Mouse (Mus musculus) CD4-positive, CD25-positive, alpha-beta regulatory T cell, adult 4 months (primary cell): ENCODE measurements around the gene Hba-a1. TPM values are rescaled to one million over a fixed set of nuclear protein-coding genes. Genes with fewer than 3 reads are reported as not detected.
"Not testable (repeated sequence)": the region's sequence is repeated elsewhere in the genome, so short reads cannot be mapped to it uniquely, and the experiment has no call there.

ENCODE experiments used
- ATAC-seq: one replicate; pipeline ENCODE4 v1.8.0; 2017
- polyA plus RNA-seq, 2 experiments: library from polyadenylated mRNA; unstranded; fragments of 100-300 nt; shearing (Covaris generic); gene quantifications; one replicate each; pipeline ENCODE4 v1.2.1; 2017

The Hba-a1 gene
- polyA plus RNA-seq, 2 experiments from 2014 or later, result 3.9 to 4.5 TPM

DNA sequence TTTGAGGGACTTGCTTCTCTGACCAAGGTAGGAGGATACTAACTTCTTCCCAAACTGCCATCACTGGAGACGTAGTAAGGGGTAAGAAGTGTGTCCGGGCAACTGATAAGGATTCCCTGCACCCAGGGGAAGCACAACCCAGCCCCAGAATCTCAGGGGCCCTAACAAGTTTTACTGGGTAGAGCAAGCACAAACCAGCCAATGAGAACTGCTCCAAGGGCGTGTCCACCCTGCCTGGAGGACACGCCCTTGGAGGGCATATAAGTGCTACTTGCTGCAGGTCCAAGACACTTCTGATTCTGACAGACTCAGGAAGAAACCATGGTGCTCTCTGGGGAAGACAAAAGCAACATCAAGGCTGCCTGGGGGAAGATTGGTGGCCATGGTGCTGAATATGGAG, 12.9 kb downstream of the Hba-a1 start, which contains the start of gene Hba-a2:
Gene Hba-a2, plus strand, starts transcription at position 287 of the 400 bp plus-strand sequence.
- not testable (repeated sequence) for ATAC-seq

DNA sequence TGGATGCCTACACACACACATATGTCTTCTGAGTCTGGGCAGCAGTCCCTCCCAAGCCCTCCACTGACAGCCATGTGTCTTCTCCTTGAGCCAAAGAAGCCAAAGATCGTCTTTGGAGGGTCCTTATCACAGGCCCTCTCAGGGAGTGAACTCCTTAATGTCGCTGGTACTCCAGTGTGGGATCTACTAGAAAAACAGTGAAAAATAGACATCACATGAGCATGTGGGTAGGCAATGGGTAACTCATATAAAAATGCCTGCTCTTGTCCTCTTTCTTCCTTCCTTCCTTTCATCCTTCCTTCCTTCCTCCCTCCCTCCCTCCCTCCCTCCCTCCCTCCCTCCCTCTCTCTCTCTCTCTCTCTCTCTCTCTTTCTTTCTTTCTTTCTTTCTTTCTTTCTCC, 14.1 kb downstream of the Hba-a1 start:
- not testable (repeated sequence) for ATAC-seq

DNA sequence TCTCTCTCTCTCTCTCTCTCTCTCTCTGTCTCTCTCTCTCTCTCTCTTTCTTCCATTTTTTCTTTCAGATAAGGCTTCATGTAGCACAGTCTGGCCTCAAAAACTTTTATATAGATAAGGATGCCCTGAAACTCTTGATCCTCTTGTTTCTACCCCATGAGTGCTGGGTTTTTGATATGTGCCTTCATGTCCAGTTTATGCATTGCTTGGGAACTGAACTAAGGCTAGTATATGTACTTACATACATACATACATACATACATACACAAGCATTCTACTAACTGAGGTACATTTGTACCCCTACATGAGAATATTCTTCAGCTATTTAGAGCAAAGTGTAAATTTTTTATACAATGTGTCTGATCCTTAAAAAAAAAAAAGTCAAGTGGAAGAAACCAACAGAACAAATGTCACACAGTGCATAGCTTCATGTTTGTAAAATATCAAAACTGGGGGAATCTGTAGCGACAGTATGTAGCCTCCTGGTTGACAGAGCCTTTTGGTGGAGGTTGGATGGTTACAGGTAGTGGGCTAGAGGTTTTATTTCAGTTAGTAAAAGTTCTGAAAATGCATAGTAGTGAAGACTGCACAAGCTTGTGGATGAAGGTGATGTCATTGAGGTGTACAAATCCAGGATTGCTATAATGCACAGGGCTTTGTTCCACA, 14.7 kb downstream of the Hba-a1 start:
- ATAC-seq, result no peak

GRCm38 (mm10) chr11:32298532-32298918, 15.2 kb downstream of the Hba-a1 start:
- no peak for ATAC-seq

DNA sequence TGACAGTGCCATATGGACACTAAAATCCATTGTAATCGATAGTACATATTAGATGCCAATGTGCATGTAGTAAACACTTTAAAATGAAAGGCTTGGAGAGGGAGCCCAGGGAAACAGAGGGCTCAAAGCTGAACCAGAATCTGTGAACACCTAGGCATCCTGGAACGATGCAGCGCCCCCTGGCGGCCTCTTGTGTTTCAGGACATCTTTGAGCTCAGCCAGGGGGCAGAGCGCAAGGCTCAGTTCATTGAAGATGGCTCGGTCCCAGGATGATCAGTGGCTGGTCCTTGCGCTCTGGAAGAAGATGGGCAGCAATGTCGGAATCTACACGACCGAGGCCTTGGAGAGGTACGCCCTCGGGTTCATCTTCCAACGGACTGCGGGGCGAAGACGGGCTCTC, 16.6 kb downstream of the Hba-a1 start, which contains the start of gene Hbq1a:
Gene Hbq1a, plus strand, starts transcription at position 205 of the 400 bp plus-strand sequence.
- ATAC-seq, result not testable (repeated sequence)

DNA sequence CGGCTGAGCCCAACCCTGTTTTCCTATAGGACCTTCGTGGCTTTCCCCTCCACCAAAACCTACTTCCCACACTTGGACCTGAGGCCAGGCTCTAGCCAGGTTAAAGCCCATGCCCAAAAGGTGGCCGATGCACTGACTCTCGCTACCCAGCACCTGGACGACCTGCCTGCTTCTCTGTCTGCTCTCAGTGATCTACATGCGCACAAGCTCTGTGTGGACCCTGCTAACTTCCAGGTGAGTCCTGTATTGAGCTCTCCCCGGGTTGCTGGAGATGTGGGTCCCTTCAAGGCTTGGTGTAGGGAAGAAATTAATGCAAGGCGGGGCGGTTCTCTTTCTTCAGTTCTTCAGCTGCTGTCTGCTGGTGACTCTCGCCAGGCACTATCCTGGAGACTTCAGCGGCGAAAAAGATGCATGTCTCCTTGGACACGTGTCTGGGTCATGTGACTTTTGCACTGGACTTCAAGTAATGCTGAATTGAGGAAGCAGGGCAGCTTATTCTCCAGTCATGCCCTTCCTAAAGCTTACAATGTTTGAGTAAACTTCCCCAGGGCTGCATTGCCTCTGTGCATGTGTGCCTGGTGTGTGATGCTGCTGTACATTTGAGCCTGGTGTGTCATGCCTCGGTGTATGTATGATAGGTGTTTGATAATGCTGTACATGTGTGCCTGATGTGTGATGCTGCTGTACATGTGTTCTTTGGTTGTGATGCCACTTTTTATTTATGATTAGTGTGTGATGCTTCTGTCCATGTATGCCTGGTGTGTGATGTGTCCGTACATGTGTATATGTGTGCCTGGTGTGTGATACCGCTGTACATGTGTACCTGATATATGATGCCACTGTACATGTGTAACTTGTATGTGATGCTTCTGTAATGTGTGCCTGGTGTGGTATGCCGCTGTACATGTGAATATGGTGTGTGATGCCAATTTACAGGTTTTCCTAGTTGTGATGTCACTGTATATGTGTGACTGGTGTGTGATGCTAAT, 17.3 kb downstream of the Hba-a1 start:
- ATAC-seq, result no peak

- no peak for ATAC-seq
Observed at GRCm38 (mm10) chr11:32301506-32301905, 18.2 kb downstream of the Hba-a1 start.

- no peak for ATAC-seq
Observed at GRCm38 (mm10) chr11:32302824-32303419, 19.6 kb downstream of the Hba-a1 start.

GRCm38 (mm10) chr11:32303455-32303854, 20.1 kb downstream of the Hba-a1 start:
- no peak for ATAC-seq

- ATAC-seq, result no peak
Observed at GRCm38 (mm10) chr11:32307006-32307405, 23.7 kb downstream of the Hba-a1 start.

- ATAC-seq, result no peak
Observed at GRCm38 (mm10) chr11:32309446-32309845, 26.1 kb downstream of the Hba-a1 start.

- no peak for ATAC-seq
Observed at GRCm38 (mm10) chr11:32309928-32310327, 26.6 kb downstream of the Hba-a1 start.

DNA sequence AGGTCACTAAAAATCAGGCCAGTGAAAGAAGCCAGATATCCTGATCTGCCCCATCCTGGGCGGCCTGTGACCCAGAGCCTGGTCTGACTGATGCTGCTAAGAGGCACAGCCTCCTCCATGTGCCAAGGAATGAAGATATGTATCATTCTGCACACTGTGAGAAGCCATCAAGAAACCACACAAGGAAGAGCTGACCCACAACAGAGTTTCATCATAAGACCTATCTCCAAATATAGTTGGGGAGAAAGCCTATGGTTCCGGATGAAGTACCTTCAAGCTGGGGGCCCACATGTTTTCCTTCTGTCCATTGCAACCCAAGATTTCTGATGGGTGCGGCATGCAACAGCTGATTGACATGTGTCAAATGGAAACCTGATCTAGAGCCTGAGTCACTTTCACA, 32.7 kb downstream of the Hba-a1 start:
- no peak for ATAC-seq

- no peak for ATAC-seq
Observed at GRCm38 (mm10) chr11:32320507-32321195, 37.3 kb downstream of the Hba-a1 start.

GRCm38 (mm10) chr11:32321196-32321565, 37.9 kb downstream of the Hba-a1 start:
- no peak for ATAC-seq

DNA sequence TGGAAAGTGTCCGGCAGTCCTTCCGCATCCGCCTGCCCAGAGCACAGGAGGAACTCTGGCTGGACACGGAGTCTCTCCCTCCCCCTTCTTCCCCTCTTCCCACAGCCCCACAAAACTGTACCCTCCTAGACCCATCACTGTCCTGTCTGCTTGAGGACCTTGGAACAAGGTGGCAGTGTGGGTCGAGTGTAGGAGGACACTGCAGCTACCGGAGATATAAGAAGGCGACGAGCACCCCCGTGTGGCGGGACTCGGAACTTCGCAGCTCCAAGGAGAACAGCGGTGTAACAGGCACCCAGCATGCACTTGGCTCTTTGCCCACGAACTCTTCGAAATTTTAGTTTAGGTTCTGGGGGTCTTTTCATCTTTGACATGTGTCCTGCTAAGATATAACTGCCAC, 41.3 kb downstream of the Hba-a1 start:
- peak; percentile 85 for ATAC-seq

DNA sequence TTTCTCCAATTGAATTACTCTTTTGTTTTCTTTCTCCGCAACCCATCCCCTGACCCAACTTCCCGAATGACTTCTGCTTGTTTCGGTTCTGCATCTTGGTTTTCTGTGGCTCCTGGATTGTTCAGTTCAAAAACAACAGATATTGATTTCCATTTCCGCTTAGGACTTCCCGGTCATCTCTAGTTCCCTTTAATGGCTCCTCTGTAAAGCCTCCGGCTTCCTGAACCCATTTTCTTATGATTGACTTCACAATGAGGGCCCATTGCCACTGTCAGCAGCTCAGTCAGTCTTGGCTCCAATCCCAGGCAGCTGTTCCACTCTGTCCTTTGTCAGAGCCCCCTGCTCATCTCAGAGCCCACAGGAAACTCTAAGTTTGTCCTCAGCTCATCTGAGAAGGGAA, 47.8 kb downstream of the Hba-a1 start:
- ATAC-seq, result no peak

DNA sequence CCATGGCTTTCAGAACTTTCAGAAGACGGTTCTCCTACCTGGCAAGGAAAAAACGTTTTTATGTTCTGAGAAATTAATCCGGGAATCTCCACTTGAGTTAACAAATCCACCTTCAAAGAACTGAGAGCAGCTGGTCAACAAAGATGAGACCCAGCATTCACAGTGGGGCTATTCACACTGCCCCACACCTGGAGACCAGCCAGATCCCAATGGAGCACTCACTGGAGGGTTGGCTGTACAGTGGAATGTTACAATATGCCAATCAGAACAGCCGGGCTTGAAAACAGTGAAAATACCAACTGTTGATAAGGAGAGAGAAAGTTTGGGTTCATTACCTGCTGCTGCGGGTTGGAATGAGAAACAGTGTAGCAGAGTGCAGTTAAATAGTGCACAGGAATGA, 48.5 kb downstream of the Hba-a1 start:
- ATAC-seq, result no peak

DNA sequence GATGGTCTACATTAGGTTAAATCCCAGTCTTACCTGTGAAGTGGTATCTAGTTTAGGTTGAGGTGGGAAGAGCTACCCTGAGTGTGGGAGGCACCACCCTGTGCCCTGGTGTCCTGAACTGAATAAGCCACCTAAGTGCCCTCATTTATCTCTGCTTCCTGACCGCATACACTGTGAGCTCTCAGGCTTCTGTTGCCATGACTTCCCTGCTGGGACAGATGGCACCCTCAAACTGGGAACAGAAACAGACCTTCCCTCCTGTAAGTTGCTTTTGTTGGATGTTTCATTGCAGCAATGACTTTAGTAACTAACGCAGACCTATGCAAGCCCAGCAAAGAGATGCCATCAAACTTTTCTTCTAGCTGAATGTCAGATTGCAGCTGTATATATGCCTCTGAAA, 49.9 kb downstream of the Hba-a1 start:
- no peak for ATAC-seq
